Mouse (Mus musculus): ENCODE data around the gene Camp.
"Not testable (repeated sequence)": the region's sequence is repeated elsewhere in the genome, so short reads cannot be mapped to it uniquely, and the experiment has no call there.

The Camp gene

GRCm38 (mm10) chr9:109854341-109854740 is 4.9 kb upstream of the Camp start:
- no peak for DNase-seq (ENCODE audit: low read depth, low spot score)

DNA sequence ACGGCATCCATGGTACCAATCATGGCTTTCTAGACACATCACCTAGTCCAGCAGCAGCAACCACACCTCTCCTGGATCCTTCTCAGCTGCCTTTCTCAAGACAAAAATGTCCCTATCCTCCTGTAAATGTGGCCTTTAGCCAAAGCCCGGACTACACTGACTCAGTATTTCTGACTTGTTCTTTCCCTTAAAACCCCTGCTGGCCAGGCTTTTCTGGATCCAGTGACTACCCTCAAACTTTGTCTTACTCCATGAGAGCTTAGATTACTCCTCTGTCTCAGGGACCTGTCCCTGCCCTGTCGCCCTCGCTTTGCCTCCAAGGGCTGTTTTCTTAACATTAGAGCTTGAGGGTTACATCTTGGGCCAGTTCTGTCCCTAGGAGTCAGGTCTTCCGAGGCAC is 682 bp upstream of the Camp start:
- DNase-seq (ENCODE audit: low read depth, low spot score) = no peak

GRCm38 (mm10) chr9:109833088-109833412 is 16.4 kb downstream of the Camp start:
- no peak for DNase-seq (ENCODE audit: low read depth, low spot score)

GRCm38 (mm10) chr9:109832391-109833087 is 16.9 kb downstream of the Camp start, which contains the start of gene Nme6:
Nme6 (plus strand) TSS chr9:109832749.
- DNase-seq (ENCODE audit: low read depth, low spot score) = peak; percentile 72

DNA sequence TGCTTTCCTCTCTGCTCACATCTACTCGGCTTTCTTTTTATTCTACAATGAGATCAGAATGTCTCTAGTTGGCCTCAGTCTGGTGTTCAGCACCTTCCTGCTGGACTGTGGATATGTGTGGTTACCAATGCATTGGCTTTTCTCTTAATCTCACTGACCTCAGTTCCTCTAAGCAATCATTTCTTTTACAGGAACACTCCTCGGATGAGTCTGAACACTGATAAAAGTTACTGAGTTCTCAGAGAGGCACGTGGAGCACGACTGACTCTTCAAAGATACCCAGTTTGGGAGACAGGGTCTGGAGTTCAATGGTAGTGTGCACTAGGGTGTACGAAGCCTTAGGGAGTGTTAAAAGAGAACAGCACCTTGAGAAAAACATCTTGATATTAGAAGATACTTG is 23.2 kb downstream of the Camp start:
- DNase-seq (ENCODE audit: low read depth, low spot score) = no peak

DNA sequence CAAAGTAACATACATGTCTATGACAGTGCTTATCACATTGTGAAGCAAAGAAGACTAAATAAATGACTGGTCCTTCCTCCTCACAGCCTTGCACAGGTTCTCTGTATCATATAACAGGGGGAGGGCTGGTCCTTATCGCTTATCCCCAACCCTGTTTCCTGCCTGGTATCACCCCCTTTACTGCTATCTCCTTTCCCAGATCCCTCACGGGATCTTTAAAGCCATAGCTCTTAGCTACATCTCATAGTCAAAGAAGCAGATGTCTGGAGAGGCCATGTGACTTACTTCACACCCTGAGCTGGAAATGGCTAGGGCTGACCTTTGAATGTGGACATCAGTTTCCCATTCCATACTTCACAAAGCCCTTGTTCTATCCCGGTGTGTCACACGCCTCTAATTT is 23.7 kb downstream of the Camp start:
- no peak for DNase-seq (ENCODE audit: low read depth, low spot score)

DNA sequence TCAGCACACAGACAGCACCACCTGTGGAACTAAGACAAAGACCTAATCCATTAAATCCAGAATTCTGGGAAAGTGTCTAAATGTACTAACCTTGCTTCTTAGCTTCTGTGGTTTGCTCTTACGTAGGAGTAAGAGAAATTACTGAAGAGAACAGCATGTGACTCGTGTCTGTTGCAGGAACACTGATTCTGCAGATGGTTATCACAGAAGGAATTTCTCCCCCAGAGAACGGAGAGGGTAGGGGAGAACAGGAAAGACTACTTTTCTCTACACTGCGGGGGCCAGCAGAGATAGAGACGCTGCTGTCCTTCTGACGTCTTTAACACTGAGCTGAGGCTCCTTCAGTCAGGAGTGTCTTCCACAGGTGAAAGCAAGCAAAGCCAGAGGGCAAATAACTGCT is 33.1 kb downstream of the Camp start:
- no peak for DNase-seq (ENCODE audit: low read depth, low spot score)

GRCm38 (mm10) chr9:109813424-109813823 is 36.0 kb downstream of the Camp start:
- no peak for DNase-seq (ENCODE audit: low read depth, low spot score)

GRCm38 (mm10) chr9:109811980-109812379 is 37.4 kb downstream of the Camp start, which contains the start of gene Spink8:
Spink8 (plus strand) TSS chr9:109812280.
- no peak for DNase-seq (ENCODE audit: low read depth, low spot score)

GRCm38 (mm10) chr9:109807898-109808297 is 41.5 kb downstream of the Camp start:
- no peak for DNase-seq (ENCODE audit: low read depth, low spot score)

DNA sequence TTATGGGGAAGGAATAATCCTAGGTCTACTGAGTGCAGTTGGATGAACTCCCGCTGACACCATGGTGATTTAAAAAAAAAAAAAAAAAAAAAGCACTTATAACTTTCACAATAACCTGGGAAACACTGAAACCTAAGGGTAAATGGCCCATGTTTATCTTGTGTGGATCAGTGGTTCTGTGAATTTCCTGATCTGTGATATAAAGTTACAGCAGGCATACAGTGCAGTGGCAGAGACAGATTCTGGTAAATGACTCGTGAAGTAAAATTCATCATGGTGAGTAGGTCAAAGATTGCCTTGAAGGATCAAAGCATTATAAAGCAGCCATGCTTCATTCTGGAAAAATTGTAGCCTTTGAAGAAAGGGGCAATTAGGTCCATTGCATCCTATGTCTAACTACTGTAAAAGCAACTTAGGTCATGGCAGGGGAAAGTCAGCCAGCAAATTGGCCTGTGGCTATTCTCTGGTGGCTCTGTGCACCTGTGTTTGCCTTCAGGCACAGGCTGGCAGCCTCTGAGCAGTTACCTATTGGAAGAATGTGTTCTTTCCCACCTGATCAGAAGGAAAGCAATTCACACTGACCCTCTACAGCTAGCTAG is 42.6 kb downstream of the Camp start:
- no peak for DNase-seq (ENCODE audit: low read depth, low spot score)

DNA sequence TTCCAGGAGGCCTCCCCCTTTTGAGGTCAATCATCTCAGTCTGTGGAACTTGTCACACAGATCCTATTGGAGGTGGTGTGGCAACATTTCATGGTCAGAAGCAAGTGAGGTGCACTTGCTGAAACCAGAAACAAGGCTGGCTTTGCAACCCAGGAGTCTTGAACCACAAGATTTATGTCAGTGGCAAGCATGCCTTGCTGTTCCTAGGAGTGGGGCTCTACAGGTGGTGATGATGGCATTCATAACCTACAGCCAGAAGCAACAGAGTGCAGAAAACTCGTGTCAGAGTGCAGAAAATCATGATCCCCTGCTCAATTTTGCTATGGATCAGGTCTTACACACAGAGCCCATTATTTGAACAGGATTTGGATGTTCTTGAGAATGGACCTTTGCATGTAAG is 43.2 kb downstream of the Camp start:
- DNase-seq (ENCODE audit: low read depth, low spot score) = no peak

GRCm38 (mm10) chr9:109805596-109805995 is 43.8 kb downstream of the Camp start:
- DNase-seq (ENCODE audit: low read depth, low spot score) = not testable (repeated sequence)

- DNase-seq (ENCODE audit: low read depth, low spot score) = no peak
Observed at GRCm38 (mm10) chr9:109798051-109798450, 51.4 kb downstream of the Camp start.

Measured in c-Kit-negative CD71-positive TER-119-positive erythroid progenitor cells, embryonic 14.5 days (primary cell).